Mouse (Mus musculus) left cerebral cortex, adult 8-10 months (tissue): Measurements from ENCODE around the gene Plk3. TPM values are rescaled to one million over a fixed set of nuclear protein-coding genes. Genes with fewer than 3 reads are reported as not detected.
A peak's percentile ranks its signal among the peaks of the same experiment; 100 is the strongest.

ENCODE experiments used
- DNase-seq, 2 experiments: peaks; one replicate each; pipeline ENCODE4 v3.0.0; 2022; ENCODE audit warnings: low spot score in 2 of 2
- total RNA-seq, 4 experiments: library from RNA; stranded (reverse); gene quantifications; 2 replicates each; pipeline ENCODE4 v1.2.4; 2022

Gene Plk3
- total RNA-seq, 4 experiments from 2014 or later: 8.0 to 14.1 (median 12.9) TPM

GRCm38 (mm10) chr4:117120445-117121414, 13.0 kb downstream of the Plk3 start:
- DNase-seq: peak; percentile 85 to 96

DNA sequence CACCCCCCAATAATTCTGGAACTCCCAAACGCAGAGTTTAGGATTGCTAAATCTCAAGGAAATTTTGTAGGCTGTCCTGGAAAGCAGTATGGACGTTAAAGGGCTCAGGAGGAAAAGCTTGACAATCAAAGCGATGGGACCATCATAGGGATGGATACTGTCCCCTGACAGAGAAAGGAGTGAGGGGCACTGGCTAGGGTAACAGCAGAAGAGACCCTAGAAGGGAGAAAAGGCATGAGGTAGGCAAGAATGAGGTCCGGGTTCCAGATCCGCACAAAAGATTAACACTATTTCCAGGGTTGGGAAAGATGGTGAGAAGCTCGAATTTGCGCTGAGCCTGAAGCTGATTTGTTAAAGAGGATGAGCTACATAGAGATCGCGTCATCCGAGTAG, 13.7 kb downstream of the Plk3 start:
- DNase-seq: no peak

- no peak for DNase-seq
Measured at GRCm38 (mm10) chr4:117119636-117120035, 14.1 kb downstream of the Plk3 start.

GRCm38 (mm10) chr4:117117931-117118330, 15.8 kb downstream of the Plk3 start:
- DNase-seq: no peak

DNA sequence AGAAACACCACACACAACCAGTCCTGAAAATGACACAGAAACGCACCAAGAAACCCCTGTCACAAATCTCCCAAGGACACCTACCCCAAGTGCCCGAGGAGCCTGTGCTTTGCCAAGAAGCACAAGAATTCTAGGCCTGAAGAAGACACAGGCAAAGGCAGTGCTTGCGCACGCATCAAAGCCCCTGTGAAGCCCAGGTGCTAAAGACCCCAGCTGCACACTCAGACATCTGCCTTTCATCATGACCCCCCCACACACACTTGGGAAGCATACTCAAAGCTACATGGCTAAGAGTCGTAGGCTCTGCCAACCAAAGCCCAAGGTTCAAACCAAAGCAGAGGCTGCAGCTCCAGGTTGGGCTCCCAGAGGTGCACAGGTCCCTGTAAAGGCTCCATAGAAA, 18.2 kb downstream of the Plk3 start:
- DNase-seq: no peak

DNA sequence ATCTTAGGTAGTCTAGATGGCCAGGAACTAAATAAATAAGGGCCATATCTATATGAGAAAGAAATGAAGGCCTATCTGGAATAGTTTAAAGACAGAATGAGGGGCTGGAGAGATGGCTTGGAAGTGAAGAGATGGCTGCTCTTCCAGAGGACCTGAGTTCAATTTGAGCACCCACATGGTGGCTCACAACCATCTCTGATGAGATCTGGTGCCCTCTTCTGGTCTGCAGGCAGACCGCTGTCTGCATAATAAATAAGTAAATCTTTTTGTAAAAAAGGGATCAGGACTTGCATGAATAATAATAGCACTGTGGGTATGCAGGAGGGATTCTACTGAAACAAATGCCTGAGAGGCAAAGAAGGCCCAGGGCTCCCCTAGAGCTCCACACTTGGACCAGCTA, 20.5 kb downstream of the Plk3 start:
- no peak for DNase-seq

- no peak for DNase-seq
Measured at GRCm38 (mm10) chr4:117110985-117111384, 22.8 kb downstream of the Plk3 start.

DNA sequence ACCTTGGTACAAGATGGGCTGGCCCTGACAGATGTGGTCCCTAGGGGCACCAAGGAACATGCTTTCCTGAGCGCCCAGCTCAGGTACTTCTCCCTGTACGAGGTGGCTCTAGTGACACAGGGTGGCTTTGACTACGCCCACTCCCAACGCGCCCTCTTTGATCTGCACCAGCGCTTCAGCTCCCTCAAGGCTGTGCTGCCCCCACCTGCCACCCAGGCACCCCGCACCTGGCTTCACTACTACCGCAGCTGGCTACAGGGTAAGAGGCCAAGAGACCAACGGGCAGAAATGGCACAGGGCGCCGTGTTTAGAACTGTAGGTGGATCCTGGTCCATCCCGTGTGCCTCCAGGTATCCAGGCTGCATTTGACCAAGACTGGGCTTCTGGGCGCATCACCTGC, 23.5 kb downstream of the Plk3 start:
- DNase-seq: no peak

- DNase-seq: no peak
Measured at GRCm38 (mm10) chr4:117109330-117109729, 24.4 kb downstream of the Plk3 start.

DNA sequence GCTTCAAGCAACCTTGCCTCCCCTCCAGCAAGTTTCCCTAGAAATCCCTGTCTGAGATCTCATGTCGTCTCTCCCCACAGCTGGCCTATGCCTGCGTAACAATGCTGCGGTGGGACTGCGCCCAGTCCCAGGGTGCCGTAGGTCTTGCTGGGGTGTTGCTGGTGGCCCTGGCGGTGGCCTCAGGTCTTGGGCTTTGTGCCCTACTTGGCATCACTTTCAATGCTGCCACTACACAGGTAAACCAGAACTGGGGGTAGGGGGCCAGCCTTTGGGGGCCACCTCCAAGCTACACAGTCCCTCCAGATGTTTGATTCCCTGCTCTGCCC, 25.3 kb downstream of the Plk3 start:
- DNase-seq: no peak

- DNase-seq: no peak
Measured at GRCm38 (mm10) chr4:117107813-117108523, 25.8 kb downstream of the Plk3 start.

DNA sequence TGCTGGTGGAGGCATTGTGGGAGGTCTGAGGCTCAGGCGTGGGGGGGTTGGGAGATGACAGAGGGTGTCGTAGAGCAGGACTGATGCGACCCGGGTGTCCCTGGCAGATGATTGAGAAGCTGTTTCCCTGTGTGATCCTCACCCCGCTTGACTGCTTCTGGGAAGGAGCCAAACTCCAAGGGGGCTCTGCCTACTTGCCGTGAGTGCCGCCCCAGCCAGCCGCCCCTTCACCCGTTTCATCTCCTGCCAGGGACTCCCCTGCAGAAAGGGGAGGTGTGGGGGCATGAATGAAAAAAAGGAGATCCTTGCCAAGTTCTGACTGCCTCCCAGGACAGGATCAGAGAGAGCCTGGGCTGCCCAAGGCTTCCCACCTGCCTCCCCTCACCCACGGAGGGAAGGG, 28.6 kb downstream of the Plk3 start:
- no peak for DNase-seq

DNA sequence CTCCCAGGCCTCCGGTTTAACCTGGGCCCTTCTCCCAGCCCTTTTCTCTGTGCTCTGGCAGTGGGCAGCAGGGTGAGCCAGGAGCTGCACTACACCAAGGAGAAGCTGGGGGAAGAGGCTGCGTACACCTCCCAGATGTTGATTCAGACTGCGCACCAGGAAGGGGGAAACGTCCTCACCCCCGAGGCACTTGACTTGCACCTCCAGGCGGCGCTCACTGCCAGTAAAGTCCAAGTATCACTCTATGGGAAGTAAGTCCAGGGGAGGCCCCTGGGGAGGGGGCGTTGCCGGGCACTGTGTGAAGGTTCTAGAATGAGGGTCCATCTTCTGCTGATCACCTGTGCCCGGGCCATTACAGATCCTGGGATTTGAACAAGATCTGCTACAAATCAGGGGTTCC, 29.1 kb downstream of the Plk3 start:
- DNase-seq: no peak

GRCm38 (mm10) chr4:117101218-117101617, 32.5 kb downstream of the Plk3 start:
- DNase-seq: no peak

GRCm38 (mm10) chr4:117100036-117100435, 33.7 kb downstream of the Plk3 start:
- no peak for DNase-seq

DNA sequence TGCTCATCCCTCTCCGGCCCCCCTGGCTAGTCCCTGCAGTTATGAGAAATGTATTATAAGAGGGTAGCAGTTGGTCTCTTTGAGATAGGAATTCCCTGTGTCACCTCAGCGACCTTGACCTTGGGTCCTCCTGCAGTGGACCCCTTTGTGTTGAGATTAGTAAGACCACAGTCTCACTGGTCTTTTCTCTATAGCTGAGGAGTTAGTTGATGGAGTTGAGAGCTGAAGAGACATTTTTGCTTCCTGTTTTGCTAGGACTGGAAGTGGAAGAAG, 35.1 kb downstream of the Plk3 start:
- DNase-seq: no peak

DNA sequence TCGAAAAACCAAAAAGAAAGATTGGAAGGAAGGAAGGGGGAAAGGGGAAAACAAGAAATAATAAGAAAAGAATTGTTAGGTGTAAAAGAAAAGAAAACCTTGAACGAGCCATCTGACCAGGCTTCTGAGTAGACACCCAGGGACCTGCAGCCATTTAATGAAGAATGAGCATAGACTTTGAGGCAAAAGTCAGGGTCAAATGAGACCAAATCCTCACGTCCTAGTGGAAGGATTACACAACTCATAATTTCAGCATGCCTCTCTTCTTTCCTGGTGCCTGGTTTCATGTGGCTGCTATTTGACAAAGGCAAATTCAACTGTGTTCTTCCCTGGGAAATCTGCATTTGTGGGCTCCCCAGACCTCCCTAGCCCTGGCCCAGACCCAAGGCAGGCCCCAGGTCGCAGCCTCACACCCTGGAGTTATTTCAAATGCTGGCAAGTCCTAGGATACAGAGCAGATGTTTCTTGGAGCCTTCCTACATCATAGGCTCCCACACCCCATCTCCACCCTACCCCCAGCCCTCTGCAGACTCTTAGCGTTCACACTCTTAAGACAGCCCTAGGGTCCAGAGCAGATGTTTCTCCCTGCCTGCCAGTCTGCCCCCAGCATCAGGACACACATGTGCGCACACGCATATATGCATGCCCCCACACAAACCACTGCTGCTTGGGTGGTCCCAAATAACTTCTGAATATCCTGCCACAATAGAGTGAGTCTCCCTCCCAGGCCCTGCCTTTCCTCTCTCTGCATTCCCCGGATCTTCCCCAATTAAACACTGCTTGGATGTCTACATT, 35.6 kb downstream of the Plk3 start:
- DNase-seq: no peak

GRCm38 (mm10) chr4:117096666-117097065, 37.1 kb downstream of the Plk3 start:
- DNase-seq: no peak

- peak in 1 of 2 experiments; percentile 35 for DNase-seq
Measured at GRCm38 (mm10) chr4:117095551-117096452, 38.0 kb downstream of the Plk3 start, which contains the start of gene Ptch2. Gene Ptch2 (plus strand): TSS chr4:117096075.

GRCm38 (mm10) chr4:117094626-117095361, 39.0 kb downstream of the Plk3 start:
- DNase-seq: no peak
